Mouse (Mus musculus) MEL-GATA-1-ER (cell line): Measurements from ENCODE around the gene Aco2.

Source experiments
- DNase-seq: peaks from one replicate; pipeline ENCODE4 v3.0.0-alpha.2; 2012; ENCODE audit warnings: low read depth; ENCODE audit errors: extremely low read depth

The Aco2 gene

DNA sequence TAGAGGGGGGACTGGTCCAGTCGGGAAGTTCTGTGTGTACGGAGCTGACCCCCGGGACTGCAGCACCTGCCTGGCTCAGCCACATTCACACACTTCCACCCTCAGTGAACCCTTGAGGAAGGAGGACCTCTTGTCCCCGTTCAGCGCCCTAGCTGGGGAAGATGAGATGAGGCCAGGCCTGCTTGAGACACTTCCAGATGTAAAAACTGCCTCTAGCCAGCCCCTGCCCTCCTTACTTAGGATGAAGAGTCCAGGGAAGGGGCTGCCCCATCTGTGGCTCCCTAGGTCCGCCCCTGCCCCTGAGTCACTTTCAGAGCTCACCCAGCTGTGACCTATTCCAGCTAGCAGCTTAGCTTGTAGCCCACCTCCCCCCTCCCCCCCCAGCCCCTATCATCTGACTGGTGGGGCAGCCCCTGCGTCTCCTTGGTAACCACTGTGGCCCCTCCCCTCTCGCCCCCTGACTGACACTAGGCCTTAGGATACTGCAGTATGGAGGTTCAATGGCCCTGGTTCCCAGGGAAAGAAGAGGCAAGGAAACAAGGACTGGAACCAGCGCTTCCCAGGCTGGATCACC, 71.2 kb downstream of the Aco2 start:
- DNase-seq: no peak

DNA sequence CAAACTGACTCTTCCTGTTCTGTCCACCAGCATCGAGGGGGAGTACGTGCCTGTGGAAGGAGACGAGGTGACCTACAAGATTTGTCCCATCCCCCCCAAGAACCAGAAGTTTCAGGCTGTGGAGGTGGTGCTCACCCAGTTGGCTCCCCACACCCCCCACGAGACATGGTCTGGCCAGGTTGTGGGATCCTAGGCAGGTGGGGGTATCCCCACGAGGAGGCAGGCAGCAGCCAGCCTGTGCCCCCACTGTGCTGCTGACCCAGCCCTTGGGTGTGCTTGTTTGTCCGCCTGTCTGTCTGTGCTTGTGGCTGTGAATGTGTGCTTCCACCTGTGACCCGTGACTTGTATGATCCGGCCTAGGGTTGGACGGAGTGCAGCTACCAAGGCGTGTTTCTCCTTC, 77.0 kb downstream of the Aco2 start:
- no peak for DNase-seq

DNA sequence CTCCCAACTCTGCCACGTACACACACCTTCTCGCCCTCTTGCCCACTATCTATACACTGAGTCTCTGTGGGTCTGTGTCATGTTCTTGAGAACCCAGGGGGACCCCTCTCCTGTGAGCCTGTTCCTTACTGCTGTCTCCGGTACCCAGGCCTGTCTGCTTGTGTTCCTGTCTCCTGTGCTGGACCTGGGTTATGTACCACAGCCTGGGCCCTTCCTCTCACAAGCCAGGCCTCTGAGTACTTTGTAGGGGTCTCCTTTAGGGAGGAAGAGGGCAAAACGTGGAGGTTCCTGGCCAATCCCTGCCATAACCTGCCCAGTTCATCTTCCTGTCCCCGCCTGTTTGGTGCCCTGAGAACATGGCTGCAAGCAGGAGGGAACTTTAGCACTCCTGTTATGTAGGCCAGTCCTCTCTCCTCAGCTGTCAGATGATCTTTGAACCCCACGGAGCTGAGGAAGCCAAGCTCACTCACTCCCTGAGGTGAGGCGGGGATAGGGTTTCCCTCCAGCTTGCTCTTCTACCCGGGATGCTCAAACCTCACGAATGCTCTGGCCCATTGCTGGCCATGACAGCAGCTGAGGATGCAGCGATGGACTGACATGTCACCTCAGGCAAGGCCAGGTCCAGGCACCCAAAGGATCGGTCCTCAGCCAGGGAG, 77.5 kb downstream of the Aco2 start:
- DNase-seq: no peak

DNA sequence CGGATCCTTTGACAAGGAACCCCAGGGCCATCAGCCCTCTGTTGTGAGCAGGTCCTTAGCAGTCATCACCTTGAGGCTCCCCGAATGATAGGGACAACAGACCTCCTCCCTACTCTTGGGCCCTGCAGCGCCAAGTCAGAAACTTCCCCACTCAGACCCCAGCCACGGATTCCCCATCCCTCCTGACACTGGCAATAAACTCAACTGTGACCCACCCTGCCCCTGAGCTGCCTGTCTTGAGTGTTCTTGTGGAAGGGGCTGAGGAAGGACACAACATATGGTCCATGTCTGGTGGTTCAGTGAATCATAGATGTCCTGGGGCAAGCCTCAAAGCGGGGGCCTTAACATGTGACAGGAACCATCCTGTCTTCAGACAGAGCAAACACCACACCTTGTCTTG, 78.6 kb downstream of the Aco2 start:
- DNase-seq: no peak

DNA sequence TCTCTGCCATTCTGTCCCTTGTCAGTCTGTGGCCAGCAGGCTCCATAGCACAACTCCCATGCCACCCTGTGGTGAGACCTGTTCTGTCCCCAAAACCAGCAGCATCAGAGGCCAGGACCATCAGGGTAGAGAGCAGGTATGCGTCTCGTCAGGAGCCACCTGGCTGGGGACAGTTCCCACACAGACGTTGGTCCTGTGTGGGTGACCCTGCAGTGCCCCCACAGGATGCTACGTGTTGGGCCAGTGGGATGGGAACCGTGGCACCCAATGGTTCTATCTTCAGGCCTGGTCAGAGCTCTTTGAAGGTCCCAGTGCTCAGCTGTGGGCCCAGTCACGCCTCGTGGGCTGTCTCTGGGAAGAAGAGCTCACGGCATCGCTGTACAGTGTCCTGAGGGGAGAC, 79.0 kb downstream of the Aco2 start:
- no peak for DNase-seq

DNA sequence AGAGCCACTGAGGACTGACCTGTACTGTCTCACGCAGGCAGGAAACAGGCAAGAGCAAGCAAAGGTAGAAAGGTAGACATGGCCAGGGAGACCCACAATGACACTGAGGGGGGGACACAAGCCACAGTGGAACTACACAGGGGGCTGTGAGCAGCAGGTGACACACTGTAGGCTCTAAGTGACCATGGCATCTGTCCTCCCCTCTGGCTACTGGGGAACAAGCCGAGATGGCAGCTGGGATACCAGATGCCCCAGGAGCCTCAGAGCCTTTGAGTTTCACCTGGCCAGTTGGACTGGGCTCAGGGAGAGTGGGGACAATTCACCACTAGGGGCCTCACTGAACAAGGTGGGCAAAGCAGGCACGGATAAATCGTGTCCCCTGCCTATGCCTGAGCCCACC, 80.2 kb downstream of the Aco2 start:
- no peak for DNase-seq

DNA sequence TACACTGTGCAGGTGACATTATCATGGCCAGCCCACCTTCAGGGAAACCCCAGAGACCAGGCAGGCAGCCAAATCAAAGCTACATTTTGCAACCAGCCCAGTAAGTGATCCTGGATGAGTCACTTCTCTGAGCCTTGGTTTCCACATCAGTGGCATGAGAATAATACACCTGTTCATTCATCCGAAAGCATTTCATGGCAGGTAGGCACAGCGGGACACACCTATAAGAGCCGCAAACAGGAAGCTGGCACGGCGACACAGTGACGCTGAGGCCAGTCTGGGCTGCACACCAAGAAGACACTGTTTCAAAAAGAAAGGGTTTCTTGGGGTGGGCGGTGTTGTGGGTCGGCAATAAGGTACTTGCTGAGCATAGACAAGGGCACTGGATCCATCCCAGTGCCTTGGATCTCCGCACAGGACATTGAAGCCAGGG, 82.1 kb downstream of the Aco2 start:
- no peak for DNase-seq

DNA sequence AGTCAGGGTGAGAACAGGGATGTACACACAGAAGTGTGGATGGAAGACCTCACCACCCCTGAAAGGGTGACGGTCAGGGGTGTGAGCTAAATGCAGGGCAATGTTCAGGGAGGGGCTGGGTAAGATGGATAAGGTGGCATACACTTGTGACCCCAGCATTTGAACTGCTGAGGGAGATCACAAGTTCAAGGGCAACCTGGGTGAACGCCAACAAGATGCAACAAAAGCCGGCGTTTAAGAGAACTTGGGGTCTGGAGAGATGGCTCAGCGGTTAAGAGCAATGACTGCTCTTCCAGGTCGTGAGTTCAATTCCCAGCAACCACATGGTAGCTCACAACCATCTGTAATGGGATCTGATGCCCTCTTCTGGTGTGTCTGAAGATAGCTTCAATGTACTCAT, 82.6 kb downstream of the Aco2 start:
- no peak for DNase-seq

DNA sequence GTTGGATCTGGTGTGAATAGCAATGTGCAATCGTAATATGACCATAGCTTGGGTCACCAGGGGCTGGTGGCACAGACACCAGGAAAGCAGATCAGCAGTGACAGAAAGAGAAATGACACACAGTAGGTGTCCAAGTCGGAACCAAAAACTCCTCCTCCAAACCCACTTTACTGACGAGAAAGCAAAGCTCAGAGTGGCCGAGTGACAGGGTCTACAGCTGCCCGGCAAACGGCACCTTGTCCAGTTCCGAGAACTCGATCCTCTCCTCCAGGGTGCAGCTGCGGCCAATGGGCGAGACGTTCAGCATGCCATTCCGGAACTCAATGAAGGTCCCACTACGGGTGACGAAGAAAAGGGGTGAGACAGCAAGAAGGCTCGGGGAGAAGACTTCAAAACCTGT, 83.3 kb downstream of the Aco2 start:
- no peak for DNase-seq

DNA sequence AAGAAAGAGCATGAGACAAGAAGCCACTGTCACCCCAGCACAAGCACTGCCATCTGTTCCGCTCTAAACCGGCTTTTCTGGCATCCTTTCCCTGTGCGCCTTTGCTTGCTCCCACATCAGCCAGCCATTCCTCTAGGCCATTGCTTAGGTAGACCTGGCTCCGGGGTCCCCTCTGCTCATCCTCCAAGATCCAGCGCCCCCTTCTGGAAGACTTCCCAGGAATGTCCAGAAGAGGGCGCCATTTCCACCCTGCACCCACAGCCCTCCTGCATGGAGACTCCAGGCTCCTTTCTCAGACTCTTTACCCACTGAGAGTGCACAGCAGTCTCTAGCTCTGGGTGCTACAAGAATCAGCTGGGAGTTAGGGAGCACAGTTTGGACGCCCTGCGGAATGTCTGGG, 84.3 kb downstream of the Aco2 start:
- DNase-seq: peak; percentile 17

DNA sequence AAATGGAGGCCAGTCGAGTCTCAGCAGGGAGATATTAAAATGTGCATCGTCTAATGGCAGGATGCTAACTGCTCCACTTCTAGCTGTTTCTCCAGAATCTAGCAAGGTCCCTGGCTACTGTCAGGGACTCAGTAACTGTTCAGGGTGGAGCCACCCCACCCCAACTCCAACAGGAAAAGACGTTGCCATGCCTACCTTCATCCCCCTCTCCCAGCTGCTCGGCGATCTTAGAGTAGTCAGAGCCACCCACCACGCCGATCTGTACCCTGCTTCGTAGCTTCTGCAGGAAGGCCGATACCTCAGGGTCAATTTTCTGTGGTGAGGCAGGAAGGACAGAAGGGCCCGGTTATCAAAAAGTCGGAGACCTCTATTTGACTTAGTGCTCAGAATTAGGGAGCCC, 85.5 kb downstream of the Aco2 start:
- DNase-seq: no peak

DNA sequence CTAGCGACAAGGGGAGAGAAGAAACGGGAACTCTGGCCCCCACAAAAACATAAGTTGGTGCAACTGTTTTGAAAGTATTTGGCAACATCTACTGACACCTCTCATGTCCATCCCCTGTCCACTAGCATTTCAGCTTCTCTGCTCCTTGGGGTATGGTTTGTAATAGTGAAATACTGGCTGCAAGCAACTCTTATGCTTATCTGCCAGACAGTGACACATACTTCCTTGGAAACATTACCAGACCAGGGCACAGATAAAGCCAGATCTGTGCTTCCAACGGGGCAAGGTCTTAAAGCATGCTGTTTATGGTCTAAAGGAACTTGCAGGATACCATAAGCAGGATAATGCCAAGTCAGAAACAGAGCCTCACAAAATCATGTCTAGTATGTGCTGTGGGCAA, 86.8 kb downstream of the Aco2 start:
- peak; percentile 26 for DNase-seq

DNA sequence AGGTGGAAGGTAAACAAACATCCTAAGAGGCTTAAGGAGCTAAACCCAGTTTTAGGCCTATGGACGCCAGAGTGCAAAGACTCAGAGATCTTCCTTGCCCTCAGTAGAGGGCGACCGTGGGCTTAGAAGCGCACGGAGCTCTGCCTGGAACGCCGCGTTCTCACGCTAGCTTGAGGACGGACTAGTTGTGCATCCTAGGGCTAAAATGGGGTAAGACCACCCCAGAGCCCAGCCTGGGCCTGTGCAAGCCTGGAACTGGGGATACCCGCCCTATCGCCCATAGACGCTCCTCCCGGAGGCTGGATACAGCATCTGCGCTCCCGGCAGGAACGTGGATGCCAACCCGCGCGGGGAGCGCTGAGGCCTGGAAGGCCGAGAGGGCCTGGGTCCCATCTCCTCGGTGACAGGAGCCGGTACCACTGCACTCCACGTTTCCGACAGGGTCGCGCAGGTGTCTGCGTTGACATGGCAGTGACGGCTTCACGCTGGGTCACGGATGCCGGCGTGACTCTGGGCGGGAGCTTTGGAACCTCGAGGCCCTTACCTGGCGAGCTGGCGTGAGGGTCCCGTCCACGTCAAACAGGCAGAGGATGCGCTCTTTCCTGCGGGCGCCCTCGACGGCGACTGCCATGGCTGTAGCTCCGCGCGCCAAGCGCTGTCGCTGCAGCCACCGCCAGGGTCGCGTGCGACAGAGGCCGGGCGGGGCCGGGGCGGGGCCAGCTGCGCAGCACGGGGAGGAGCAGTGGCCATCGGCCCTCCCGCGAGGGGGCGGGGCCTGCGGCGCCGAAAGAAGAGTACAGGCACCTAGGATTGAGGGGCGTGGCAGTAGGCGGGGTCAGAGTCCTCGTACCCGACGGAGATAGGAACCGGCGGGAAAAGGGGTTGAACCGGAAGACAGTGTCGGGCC, 88.3 kb downstream of the Aco2 start, which contains the start of gene Pmm1:
Pmm1 (minus strand) TSS at position 760 of the 907 bp plus-strand sequence.
- peak; percentile 92 for DNase-seq

DNA sequence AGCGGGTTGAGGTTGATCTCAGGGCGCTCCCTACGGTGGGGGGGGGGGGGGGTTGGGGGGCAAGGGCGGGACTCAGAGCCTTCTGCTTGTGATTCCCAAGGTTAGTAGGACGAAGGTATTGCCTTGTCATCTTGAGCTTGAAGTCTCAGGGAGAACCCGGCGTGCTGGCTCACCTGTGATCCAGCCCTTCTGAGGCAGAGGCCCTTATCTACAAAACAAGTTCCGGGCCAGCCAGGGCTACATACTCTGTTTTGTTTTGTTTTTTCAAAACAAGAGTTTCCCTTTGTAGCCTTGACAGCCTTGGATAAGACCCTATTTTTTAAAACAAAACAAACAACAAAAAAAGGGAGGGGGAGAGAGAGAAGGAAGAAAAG, 89.0 kb downstream of the Aco2 start:
- DNase-seq: no peak

DNA sequence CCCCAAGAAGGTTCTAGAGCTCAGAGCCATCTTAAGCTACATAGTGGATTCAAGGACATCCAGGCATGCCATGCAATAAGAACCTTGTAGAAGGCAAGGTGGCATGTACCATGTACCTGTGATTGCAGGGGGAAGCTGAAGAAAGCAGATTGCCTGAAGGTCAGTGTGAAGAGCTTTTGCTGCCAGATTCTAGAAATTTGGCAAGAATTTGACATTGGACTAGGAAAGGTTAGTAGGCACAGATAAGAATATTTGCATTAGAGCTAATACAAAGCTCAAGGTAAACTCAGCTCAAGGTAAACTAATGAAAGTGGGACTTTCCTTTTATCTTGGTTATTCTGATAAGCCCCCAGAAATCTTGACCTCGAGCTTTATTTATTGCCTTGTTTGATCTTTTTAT, 92.2 kb downstream of the Aco2 start:
- DNase-seq: no peak
